Mouse (Mus musculus): Measurements from ENCODE around the gene Pnpla1. TPM values are rescaled to one million over a fixed set of nuclear protein-coding genes. Genes with fewer than 3 reads are reported as not detected.

Gene Pnpla1
- total RNA-seq, 2 experiments from 2014 or later = 0.07 TPM; not detected in 1

- no peak for DNase-seq
These were observed 28.1 kb downstream of the Pnpla1 start for GRCm38 (mm10) chr17:28886266-28886665.

- no peak for DNase-seq
These were observed 36.0 kb downstream of the Pnpla1 start for GRCm38 (mm10) chr17:28894050-28894767.

- no peak for DNase-seq
These were observed 37.1 kb downstream of the Pnpla1 start for GRCm38 (mm10) chr17:28895217-28895875.

- DNase-seq = no peak
These were observed 38.0 kb downstream of the Pnpla1 start for GRCm38 (mm10) chr17:28896095-28896780.

- DNase-seq = no peak
These were observed 39.6 kb downstream of the Pnpla1 start for GRCm38 (mm10) chr17:28897817-28898216.

- DNase-seq = no peak
These were observed 40.0 kb downstream of the Pnpla1 start for GRCm38 (mm10) chr17:28898249-28898648.

GRCm38 (mm10) chr17:28899427-28899826 is 41.2 kb downstream of the Pnpla1 start:
- DNase-seq = no peak

- DNase-seq = peak; percentile 4
These were observed 43.3 kb downstream of the Pnpla1 start for GRCm38 (mm10) chr17:28901559-28901958.

GRCm38 (mm10) chr17:28904546-28905376 is 46.5 kb downstream of the Pnpla1 start:
- peak; percentile 80 for DNase-seq

GRCm38 (mm10) chr17:28905377-28905916 is 47.2 kb downstream of the Pnpla1 start:
- DNase-seq = peak; percentile 6

- DNase-seq = peak; percentile 9
These were observed 49.7 kb downstream of the Pnpla1 start for GRCm38 (mm10) chr17:28907959-28908358.

GRCm38 (mm10) chr17:28909252-28909941 is 51.2 kb downstream of the Pnpla1 start:
- DNase-seq = peak; percentile 74

- DNase-seq = peak; percentile 5
These were observed 51.9 kb downstream of the Pnpla1 start for GRCm38 (mm10) chr17:28910139-28910538.

- peak; percentile 62 for DNase-seq
These were observed 55.0 kb downstream of the Pnpla1 start for GRCm38 (mm10) chr17:28913200-28913599.

GRCm38 (mm10) chr17:28913940-28914339 is 55.7 kb downstream of the Pnpla1 start:
- no peak for DNase-seq

- no peak for DNase-seq
These were observed 56.9 kb downstream of the Pnpla1 start, which contains the start of gene 4930539E08Rik for GRCm38 (mm10) chr17:28915060-28915628. TSS of gene 4930539E08Rik (minus strand) at chr17:28915324.

GRCm38 (mm10) chr17:28916520-28916919 is 58.3 kb downstream of the Pnpla1 start:
- DNase-seq = no peak

- no peak for DNase-seq
These were observed 62.9 kb downstream of the Pnpla1 start for GRCm38 (mm10) chr17:28921086-28921485.

- no peak for DNase-seq
These were observed 63.9 kb downstream of the Pnpla1 start for GRCm38 (mm10) chr17:28922096-28922495.

GRCm38 (mm10) chr17:28924957-28925595 is 66.9 kb downstream of the Pnpla1 start:
- DNase-seq = no peak

- peak; percentile 88 for DNase-seq
These were observed 68.2 kb downstream of the Pnpla1 start for GRCm38 (mm10) chr17:28926380-28926779.
